Mouse (Mus musculus): ENCODE measurements around the gene Zfp385c. TPM values are rescaled to one million over a fixed set of nuclear protein-coding genes. Genes with fewer than 3 reads are reported as not detected.

The Zfp385c gene
- polyA plus RNA-seq, 1 experiment from 2014 or later, result 0.20 TPM

DNA sequence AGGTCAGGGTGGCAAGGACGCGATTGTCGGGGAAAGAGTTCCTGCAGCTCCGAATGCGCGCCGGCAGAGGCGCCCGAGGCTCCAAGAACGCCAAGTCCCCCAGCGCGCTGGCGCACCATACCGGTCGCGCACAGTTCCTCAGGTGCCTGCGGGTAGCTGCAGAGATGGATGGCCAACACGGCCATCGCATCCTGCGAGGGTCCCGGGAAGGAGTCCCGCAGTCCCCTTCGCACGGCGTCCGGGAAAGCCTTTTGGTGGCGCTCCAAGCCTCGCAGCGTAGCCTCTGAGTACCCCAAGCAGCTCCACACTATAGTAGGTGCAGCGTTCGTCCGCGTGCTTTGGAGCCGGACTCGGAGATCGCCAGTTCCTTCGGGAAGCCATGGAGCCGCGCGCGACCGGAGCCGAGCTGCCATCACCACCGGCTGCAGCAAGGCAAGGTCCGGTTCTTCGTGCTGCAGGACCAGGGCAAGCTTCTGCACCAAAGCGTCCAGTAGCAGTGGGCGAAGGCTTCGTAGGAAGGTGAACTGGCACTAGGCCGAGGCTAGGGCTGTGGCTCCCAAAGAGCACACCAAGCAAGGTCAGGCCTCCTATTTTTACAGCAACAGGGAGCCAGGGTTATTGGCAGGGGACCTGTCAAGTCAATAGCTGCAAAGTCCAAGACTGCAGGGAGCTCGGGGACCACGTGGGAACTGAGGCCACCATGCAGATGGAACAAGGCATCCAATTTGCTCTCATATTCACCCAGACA is 51.9 kb downstream of the Zfp385c start:
- no peaks in the 10 kb centered on the region for H3K36me3 ChIP-seq
- 0 out of 2 replicates have a peak, but pooled peaks cover 5% of the 10 kb centered on the region for H3K4me1 ChIP-seq
- peak overlapping the region; percentile 32 for H3K4me3 ChIP-seq
- no peak overlapping the region for H3K27ac ChIP-seq
- H3K9me3 ChIP-seq, result no peaks in the 10 kb centered on the region
- 8% methylated on average over 52 of the region's 52 CpGs for WGBS
- peak overlapping the region; percentile 29; the same call in 1 of the 2 replicates for H3K9ac ChIP-seq
- H3K27me3 ChIP-seq (replicated peaks), result peaks cover 29% of the 10 kb centered on the region
- peak overlapping the region; percentile 67 for H3K4me2 ChIP-seq (replicated peaks)
- ATAC-seq (ENCODE audit: low FRiP score, low read depth), result no peak

DNA sequence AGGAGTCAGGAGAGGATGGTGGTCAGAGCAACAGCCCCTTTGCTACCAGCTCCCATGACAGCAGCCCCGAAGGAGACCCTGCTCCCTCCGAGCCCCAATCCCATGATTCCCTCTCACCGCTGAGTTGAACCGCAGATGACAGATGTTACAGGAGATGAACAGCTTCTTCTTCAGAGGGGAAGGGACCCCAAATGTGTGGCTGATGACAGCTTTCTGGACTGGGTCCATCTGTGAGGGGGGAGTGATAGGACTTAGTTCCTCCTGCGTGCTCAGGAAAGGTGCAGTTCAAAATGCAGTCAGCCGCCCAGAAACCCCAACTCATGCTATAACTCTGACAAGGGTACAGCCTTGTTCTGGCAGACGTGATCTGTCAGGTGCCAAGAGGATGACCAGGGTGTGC is 57.7 kb downstream of the Zfp385c start:
- H3K9me3 ChIP-seq, result no peaks in the 10 kb centered on the region
- H3K4me2 ChIP-seq (replicated peaks), result no peak overlapping the region
- no peaks in the 10 kb centered on the region for H3K36me3 ChIP-seq
- WGBS, result 69% methylated on average over 7 of the region's 7 CpGs
- ATAC-seq (ENCODE audit: low FRiP score, low read depth), result no peak
- no peak overlapping the region for H3K4me3 ChIP-seq
- no peak overlapping the region for H3K27ac ChIP-seq
- peaks cover 10% of the 10 kb centered on the region; the same call in 1 of the 2 replicates for H3K27me3 ChIP-seq (replicated peaks)
- no peak overlapping the region for H3K9ac ChIP-seq
- 0 out of 2 replicates have a peak, but pooled peaks cover under 1% of the 10 kb centered on the region for H3K4me1 ChIP-seq

DNA sequence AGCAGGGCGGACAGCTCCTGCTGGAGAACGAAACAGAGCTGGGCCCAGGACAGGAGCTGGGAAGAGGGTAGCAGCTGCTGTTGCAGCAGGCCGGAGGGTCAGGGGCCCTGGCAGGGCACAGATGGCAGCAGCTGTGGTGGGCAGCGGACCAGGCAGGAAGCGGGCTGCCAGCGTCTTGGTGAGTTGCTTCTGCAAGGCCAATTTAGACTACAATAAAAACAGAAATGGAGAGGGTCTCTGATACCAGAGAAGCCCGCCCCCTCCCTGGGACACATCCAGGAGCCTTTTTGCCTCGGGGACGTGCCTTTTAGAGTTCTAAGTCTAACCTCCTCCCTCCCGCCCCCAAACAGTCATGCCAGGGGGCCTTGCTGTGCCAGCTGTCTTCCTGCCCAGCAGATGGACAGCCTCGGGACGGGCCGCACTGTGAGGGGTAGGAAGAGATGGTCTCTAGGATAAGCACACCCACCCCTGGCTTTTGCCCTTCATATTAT is 63.3 kb downstream of the Zfp385c start:
- Histone ChIP-seq H3K27me3 (replicated peaks) (no peaks in the 10 kb centered on the region), H3K36me3 (peaks cover 29% of the 10 kb centered on the region), H3K9me3 (no peaks in the 10 kb centered on the region), H3K27ac (0 out of 2 replicates have a peak overlapping the region, but pooled peaks have one; percentile 15), H3K4me2 (replicated peaks) (peak overlapping the region; percentile 18; the same call in 1 of the 2 replicates), H3K9ac (peak overlapping the region; percentile 21; the same call in 1 of the 2 replicates), H3K4me1 (peaks cover 20% of the 10 kb centered on the region), H3K4me3 (no peak overlapping the region)
- WGBS, result 36% methylated on average over 13 of the region's 13 CpGs
- no peak for ATAC-seq (ENCODE audit: low FRiP score, low read depth)

DNA sequence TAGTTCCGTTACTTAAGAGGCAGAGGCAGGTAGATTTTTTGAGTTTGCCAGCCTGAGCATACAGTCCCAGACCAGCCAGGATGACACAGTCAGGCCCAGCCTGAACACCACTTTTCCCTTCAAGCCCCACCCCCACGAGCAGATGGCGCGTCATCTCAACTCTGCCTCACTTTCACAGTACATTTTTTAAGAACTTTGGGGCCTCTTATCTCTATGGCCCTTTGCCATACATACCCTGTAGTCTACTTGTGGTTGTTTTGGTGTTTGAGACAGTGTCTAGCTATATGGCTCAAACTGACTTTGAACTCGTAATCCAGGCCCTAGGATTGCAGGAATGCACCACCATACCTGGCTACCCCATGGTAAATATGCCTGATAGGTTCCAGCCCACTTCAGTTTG is 64.2 kb downstream of the Zfp385c start:
- Histone ChIP-seq H3K27me3 (replicated peaks) (no peaks in the 10 kb centered on the region), H3K4me3 (no peak overlapping the region), H3K9ac (no peak overlapping the region), H3K4me1 (peaks cover 27% of the 10 kb centered on the region), H3K9me3 (no peaks in the 10 kb centered on the region), H3K36me3 (peaks cover 29% of the 10 kb centered on the region), H3K27ac (no peak overlapping the region), H3K4me2 (replicated peaks) (no peak overlapping the region)
- WGBS, result 89% methylated on average over 5 of the region's 5 CpGs
- no peak for ATAC-seq (ENCODE audit: low FRiP score, low read depth)

DNA sequence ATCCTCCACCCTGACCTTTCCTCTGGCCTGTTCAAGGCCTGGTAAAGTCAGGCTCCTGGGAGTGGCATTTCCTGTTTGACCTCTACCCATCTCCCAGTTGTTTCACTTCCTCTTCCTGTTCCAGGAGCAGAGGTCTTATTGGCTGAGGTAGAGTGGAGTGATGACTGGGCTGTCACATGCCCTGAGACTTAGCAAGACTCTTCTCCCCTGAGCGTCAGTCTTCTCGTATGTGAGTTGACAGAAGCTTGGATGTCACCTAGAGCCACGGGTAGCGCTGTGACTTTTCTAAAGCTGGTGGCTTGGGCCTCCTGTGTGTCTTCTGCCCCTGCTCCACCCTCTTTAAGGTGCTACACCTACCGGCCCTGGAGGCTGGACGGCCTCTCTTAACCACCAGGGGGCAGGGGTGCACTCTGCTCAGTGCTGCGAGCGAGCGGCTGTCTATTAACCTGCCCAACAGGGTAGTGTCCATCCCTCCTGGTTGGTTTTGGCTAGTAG is 65.5 kb downstream of the Zfp385c start:
- H3K36me3 ChIP-seq, result peaks cover 29% of the 10 kb centered on the region
- no peaks in the 10 kb centered on the region for H3K27me3 ChIP-seq (replicated peaks)
- ATAC-seq (ENCODE audit: low FRiP score, low read depth), result no peak
- H3K4me1 ChIP-seq, result peaks cover 27% of the 10 kb centered on the region
- 23% methylated on average over 9 of the region's 9 CpGs for WGBS
- H3K27ac ChIP-seq, result no peak overlapping the region
- H3K4me2 ChIP-seq (replicated peaks), result no peak overlapping the region
- H3K9ac ChIP-seq, result no peak overlapping the region
- H3K4me3 ChIP-seq, result no peak overlapping the region
- H3K9me3 ChIP-seq, result no peaks in the 10 kb centered on the region

DNA sequence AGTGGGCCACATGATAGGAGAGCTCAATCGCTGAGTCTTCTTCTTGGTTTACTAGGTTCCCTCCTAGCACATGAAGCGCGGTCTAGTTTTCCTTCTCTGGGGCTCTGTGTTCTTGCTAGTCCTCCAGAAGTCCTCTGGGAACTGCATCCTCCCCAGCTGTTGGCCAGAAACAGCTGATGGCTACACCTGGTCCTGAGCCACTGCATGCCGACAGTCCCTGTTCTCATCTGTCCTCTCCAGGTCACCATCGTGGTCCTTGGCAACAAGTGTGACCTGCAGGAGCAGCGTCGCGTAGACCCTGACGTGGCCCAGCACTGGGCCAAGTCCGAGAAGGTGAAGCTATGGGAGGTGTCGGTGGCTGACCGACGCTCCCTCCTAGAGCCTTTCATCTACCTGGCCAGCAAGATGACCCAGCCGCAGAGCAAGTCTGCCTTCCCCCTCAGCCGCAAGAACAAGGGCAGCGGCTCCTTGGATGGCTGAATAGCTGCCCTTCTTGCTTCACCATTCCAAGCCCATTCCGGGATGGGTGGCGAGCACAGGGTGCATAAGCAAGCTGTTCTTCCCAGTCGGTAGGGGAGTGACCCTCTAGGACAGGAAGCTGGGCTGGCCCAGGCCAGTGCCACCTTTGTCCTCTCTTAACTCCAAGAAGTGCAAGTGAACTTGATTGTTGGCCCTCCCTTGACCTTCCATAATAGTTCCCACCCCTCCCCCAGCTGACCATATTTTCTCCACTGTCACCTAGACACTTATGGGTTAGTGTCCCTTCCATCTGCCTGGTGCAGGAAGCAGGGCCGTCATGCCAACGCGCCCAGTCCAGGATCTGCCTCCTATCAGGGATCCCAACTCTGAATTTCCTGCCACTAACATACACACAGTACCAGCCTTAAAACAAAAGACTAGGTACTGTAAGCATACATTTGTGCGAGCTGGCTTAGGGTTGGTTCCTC is 66.2 kb downstream of the Zfp385c start:
- no peak for ATAC-seq (ENCODE audit: low FRiP score, low read depth)

DNA sequence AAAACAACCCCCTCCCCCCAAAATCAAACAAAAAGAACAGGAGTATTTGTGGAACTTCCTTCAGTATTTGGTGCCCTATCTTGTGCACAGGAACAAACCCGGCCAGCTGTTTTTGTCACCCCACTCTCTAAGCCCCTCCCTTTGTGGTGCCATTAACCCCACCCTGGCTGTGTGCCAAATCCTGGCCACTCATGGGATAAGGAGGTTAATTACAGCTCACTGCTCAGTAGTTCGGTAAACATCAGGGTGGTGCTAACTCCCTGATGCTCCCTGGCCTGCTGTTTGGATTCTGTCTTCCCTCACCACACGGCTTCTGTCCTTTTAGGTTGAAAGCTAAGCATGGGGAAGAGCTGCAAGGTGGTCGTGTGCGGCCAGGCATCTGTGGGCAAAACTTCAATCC is 68.4 kb downstream of the Zfp385c start:
- Histone ChIP-seq H3K4me1 (peaks cover 20% of the 10 kb centered on the region), H3K9me3 (no peaks in the 10 kb centered on the region), H3K27ac (no peak overlapping the region), H3K4me3 (peak overlapping the region; percentile 81; the same call in 1 of the 2 replicates), H3K27me3 (replicated peaks) (no peaks in the 10 kb centered on the region), H3K9ac (0 out of 2 replicates have a peak overlapping the region, but pooled peaks have one; percentile 5), H3K4me2 (replicated peaks) (peak overlapping the region; percentile 68), H3K36me3 (peaks cover 29% of the 10 kb centered on the region)
- ATAC-seq (ENCODE audit: low FRiP score, low read depth), result no peak
- 58% methylated on average over 5 of the region's 5 CpGs for WGBS

More for the DNA sequence above, 66.2 kb downstream of the Zfp385c start:
- no peaks in the 10 kb centered on the region for H3K9me3 ChIP-seq
- H3K9ac ChIP-seq, result no peak overlapping the region
- H3K4me2 ChIP-seq (replicated peaks), result no peak overlapping the region
- H3K4me3 ChIP-seq, result no peak overlapping the region
- H3K27me3 ChIP-seq (replicated peaks), result no peaks in the 10 kb centered on the region
- H3K36me3 ChIP-seq, result peaks cover 29% of the 10 kb centered on the region
- 95% methylated on average over 23 of the region's 23 CpGs for WGBS
- H3K4me1 ChIP-seq, result peaks cover 27% of the 10 kb centered on the region
- H3K27ac ChIP-seq, result no peak overlapping the region

DNA sequence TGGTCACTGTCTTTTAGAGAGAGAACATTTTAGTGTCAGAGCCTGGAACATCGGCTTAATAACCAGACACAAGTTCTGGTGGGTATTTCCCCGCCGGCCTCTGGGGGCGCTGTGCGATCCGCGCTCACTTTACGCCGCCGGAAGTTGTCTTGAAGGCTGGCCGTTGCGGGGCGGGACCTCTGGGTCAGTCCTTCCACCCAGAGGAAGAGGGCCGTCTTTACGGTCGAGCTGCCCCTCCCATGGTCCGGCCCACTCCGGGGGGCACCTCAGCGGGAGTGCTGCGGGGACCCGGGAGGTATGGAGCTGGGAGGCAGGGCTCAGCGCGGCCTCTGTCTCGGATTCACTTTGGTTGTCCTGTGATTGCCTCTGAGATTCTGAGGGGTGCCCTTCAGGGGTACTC is 69.5 kb downstream of the Zfp385c start:
- ATAC-seq (ENCODE audit: low FRiP score, low read depth), result peak; percentile 25
- WGBS, result 0% methylated on average over 24 of the region's 24 CpGs
- Histone ChIP-seq H3K27ac (no peak overlapping the region; the same call in 1 of the 2 replicates), H3K4me1 (peaks cover 20% of the 10 kb centered on the region), H3K4me3 (peak overlapping the region; percentile 81), H3K27me3 (replicated peaks) (no peaks in the 10 kb centered on the region), H3K36me3 (peaks cover 29% of the 10 kb centered on the region), H3K9ac (peak overlapping the region; percentile 82), H3K9me3 (no peaks in the 10 kb centered on the region), H3K4me2 (replicated peaks) (peak overlapping the region; percentile 68)

DNA sequence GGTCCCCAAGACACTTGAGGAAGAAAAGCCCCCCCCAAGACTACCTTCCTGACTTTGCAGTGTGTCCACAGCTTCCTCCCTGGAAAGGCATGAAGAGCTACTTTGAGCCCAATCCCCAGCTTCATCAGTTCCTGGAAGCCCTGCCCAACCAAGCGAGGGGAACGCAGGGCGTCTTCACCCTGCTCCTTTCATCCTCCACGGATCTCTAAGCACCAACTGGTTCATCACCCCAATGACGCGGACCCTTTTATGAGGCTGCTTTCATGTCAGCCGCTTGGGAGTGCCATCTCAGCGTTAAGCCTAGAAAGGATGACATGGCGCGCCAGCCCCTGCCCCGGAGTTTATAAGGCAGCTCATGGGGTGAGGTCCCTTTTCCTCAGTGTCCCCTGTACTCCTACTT is 72.3 kb downstream of the Zfp385c start, which contains the start of gene Dnajc7:
TSS of gene Dnajc7 (minus strand) at position 187 of the 400 bp plus-strand sequence.
- 3% methylated on average over 11 of the region's 11 CpGs for WGBS
- Histone ChIP-seq H3K27me3 (replicated peaks) (no peaks in the 10 kb centered on the region), H3K9ac (peak within 1 kb of the TSS; percentile 89), H3K27ac (peak within 1 kb of the TSS; percentile 86), H3K4me1 (peaks cover 24% of the 10 kb centered on the region), H3K4me2 (replicated peaks) (peak within 1 kb of the TSS; percentile 87), H3K36me3 (peaks cover 9% of the 10 kb centered on the region), H3K4me3 (peak within 1 kb of the TSS; percentile 89), H3K9me3 (no peaks in the 10 kb centered on the region)
- ATAC-seq (ENCODE audit: low FRiP score, low read depth), result no peak; the same call in 1 of the 2 replicates

DNA sequence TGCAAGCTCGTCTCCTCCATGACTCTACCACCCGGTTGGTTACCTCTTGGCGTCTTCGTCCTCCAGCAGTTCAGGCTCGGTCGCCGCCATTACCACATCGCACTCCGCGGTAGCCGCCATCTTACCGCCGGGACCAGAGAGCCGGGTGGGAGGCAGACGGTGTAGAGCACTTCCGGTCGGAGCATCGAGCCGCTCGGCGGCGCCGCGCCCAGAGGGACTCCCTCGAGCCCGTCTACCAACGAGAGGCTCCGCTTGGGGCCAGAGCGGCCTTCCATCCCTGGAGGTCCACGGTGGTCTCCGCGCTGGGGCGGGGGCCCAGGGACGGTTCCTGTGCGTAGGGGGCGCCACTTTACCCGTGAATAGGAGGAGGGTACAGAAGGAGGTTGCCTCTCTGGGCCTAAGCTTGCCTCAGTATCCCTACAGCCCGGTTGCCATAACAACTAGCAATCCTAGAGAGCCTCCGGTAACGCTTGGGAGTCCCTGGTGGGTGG is 72.7 kb downstream of the Zfp385c start:
- H3K27ac ChIP-seq, result peak overlapping the region; percentile 86
- H3K9me3 ChIP-seq, result no peaks in the 10 kb centered on the region
- H3K4me3 ChIP-seq, result peak overlapping the region; percentile 89
- peaks cover 24% of the 10 kb centered on the region for H3K4me1 ChIP-seq
- peak overlapping the region; percentile 89 for H3K9ac ChIP-seq
- peaks cover 5% of the 10 kb centered on the region for H3K36me3 ChIP-seq
- peak overlapping the region; percentile 87 for H3K4me2 ChIP-seq (replicated peaks)
- H3K27me3 ChIP-seq (replicated peaks), result no peaks in the 10 kb centered on the region
- 1% methylated on average over 40 of the region's 40 CpGs for WGBS
- ATAC-seq (ENCODE audit: low FRiP score, low read depth), result peak; percentile 97

DNA sequence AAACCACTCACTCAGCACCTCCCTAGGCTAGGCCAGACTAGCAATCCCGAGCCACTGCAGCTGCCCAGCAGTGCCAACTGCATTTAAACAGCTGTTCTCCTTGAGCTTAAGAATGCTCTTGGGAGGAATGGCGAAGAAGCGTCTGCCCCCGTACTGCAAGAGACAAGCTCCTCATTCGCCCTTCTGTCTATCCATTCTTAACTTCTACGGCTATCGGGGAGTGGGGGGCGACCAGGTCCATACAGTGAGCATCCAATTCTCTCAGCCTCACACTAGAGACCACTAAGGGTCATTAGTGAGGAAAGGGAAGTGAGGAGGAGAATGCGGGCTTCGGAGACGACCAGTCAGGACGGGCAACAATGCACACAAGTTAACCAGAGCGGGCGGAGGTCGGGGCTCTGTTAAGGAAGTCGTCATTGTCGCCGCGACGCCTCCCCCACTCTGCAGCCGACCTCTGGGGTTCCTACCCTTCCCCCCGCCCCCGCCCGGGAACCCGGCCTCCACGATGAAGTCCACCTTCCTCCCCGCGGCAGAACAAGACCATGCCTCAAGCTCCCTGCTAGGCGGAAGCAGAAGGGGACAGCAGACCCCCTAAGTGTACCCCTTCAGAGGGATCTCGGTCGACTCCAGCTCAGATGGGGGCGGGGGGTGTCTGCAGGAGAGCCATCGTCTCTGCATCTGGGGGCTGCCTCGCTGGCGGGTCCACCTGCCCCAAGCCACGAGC is 73.3 kb downstream of the Zfp385c start, which contains the start of gene Nkiras2:
TSS of gene Nkiras2 (plus strand) at position 484 of the 724 bp plus-strand sequence.
- peak; percentile 69 for ATAC-seq (ENCODE audit: low FRiP score, low read depth)
- peak within 1 kb of the TSS; percentile 87 for H3K4me2 ChIP-seq (replicated peaks)
- H3K27ac ChIP-seq, result peak within 1 kb of the TSS; percentile 86
- no peaks in the 10 kb centered on the region for H3K27me3 ChIP-seq (replicated peaks)
- no peaks in the 10 kb centered on the region for H3K36me3 ChIP-seq
- H3K9me3 ChIP-seq, result no peaks in the 10 kb centered on the region
- H3K9ac ChIP-seq, result peak within 1 kb of the TSS; percentile 89
- WGBS, result under 1% methylated on average over 36 of the region's 36 CpGs
- peak within 1 kb of the TSS; percentile 89 for H3K4me3 ChIP-seq
- peaks cover 18% of the 10 kb centered on the region for H3K4me1 ChIP-seq

Measured in neural tube, embryonic 12.5 days (tissue).